Mouse (Mus musculus): Measurements from ENCODE around the gene Pip4k2c.
"Not testable (repeated sequence)": the region's sequence is repeated elsewhere in the genome, so short reads cannot be mapped to it uniquely, and the experiment has no call there.

The Pip4k2c gene

DNA sequence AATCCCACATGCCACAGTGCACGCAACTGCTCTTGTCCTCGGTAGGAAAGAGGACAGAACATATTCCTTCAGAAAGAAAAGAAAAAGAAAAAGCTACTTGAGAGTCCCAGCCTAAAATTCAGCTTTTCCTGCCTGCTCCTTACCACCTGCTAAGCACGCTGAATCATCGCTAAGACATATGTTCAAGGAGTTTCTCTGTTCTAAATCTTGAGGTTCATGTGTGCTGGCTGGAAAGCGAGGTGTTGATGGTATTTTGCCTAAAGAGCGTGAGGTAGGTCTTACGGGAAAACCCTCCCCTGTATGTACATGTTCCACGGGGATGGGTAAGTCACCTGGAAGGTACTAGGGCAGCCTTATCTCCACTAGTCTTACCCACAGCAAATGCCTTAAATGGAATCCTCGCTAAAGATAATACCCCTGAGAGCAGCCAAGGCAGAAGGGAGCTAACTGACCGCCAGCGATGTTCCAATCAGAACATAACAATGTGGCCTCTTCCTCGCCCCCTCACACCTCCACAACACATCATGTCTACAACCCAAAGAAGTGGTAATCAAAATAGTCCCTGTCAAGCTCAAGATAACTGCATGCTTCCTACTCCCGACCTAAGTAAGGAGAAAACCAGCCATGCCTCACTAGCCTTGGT is 1.3 kb downstream of the Pip4k2c start:
- no peak for DNase-seq (ENCODE audit: low read depth in 2 of 2, low spot score in 2 of 2)

DNA sequence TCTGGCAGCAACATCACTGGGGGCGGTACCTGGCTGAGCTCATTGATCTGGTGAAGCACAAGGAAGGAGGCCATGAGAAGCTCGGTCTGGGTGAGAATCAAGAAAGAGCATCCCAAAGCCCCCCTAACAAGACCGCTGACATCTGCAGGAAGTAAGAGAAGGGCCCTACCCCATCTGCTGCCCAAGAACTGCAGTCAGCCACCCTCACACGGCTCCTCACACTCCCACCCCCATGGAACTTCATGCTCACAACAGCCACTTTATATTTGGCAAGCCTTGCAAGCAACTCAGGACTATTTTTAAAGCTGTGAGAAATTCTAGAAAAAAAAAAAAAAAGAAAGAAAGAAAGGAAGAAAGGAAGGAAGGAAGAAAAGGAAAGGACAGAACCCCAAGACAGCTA is 2.5 kb downstream of the Pip4k2c start:
- no peak for DNase-seq (ENCODE audit: low read depth in 2 of 2, low spot score in 2 of 2)

DNA sequence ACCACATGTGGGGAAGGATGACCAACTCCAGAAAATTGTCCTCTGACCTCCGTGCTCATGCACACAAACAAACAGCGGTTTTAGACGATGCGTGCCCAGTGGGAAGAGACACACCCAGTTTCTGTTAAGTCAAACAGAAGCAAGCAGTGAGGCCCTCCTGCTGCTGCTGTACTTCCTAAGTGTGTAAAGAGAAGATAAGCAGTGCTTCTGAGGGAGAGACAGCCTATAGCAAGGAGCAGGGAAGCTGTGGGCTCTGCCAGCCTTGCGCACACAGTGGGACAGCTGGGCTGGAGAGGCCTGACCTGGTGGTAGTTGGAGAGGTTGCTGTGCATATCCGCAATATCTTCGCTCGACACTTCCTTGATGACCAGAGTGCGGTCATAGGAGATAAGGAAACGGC is 6.0 kb downstream of the Pip4k2c start:
- no peak for DNase-seq (ENCODE audit: low read depth in 2 of 2, low spot score in 2 of 2)

DNA sequence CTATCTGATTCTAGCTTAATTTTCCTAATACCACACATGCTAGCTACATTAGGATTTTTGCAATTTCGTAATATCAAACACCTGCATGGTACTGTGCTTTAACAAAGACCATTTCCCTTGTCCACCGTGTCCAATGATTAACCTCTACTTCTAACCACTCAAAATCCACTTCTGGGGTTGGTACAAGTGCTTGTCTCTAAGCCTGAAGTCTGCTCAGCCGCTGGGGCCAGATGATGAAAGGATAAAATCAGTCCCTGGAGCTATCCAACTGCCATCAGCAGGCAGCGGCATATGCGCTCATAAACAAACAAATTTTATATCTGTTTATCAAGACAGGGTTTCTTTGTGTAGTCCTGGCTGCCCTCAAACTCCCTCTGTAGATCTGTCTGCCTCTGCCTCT is 6.8 kb downstream of the Pip4k2c start:
- no peak for DNase-seq (ENCODE audit: low read depth in 2 of 2, low spot score in 2 of 2)

DNA sequence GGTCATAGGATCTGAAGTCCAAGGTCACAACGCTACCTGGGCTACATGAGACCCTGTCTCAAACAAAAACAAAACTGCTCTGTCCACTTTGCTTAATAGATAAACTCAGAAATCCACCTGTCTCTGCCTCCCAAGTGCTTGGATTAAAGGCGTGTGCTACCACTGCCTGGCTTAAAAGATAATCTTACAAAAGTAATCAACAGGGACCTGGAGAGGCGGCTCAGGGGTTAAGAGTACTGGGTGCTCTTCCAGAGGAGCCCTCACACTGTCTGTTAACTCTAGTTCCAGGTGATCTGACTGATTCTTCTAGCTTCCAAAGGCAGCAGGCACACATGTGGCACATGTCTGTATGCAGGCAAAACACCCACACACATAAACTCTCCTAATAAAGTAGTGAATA is 8.3 kb downstream of the Pip4k2c start:
- DNase-seq (ENCODE audit: low read depth in 2 of 2, low spot score in 2 of 2) = no peak

DNA sequence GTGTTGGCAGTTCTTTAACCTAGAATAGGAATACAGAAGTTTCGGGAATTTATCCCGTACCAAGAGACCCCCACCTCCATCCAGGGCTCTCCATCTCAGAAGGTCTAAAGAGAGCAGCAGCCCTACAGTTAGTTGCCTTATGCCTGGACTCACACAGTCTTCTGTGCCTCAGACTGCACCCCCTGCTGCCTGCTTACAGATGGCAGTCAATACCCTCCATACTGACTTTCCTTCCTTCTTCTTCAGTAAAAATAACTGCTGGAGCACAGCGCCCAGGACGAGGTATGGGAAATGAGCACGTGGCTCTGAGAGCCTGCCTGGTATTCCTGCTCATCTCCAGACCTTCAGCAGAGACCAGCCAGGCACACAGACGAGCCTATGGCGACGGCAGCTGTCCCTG is 11.1 kb downstream of the Pip4k2c start:
- no peak for DNase-seq (ENCODE audit: low read depth in 2 of 2, low spot score in 2 of 2)

DNA sequence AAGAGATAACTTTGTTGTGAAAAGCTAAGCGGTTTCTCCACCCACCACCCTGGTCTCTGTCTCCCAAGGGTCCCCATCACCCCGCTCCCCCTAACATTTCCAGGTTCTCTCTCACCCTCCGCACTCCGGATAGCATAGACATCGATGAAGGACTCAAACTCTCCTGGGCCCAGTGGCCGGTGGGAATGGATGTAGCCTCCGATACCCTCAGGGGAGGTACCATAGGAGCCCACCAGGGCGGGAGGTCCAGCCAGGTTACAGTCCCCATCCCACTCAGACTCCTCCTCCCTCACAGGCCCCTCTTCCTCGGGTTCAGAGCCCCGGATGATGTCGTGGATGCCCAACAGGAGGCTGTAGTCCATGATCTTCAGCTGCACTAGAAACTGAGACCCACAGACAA is 11.9 kb downstream of the Pip4k2c start:
- DNase-seq (ENCODE audit: low read depth in 2 of 2, low spot score in 2 of 2) = no peak

DNA sequence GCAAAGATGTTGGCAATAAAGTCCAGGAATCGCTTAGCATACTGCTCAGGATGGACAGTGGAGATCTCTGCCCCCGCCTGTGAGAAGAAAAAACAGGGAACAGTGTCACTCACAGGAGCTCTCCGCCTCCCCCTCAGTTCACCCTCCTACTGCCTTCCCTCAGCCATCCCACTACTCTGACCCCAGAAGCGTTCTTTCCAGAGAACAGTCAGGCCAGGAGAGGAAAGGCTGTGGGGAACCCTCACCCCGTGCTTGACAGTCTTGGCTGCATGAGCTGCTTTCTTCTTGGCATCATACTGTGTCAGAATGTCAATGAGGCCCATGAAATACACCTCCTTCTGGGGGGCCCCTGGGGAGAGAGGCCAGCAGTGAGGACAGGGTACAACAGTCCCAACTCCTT is 12.3 kb downstream of the Pip4k2c start:
- DNase-seq (ENCODE audit: low read depth in 2 of 2, low spot score in 2 of 2) = no peak

DNA sequence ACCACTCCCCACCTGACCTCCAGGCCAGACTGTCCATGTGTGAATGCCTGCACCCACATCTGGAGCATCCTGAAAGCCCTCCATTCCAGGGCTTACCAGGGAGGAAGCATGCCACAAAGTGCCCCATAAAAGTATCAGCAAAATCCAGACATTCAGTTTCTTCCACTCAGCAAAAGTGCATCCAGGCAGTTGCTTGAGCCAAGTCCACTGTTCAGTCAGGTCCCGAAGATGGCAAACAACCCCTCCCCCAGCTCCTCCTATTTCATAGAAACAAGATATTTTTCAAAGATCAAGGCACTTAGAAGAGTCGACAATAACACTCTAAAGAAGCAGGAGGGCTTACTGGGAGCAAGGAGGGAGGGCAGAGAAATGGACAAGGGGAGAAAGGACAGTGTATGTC is 12.9 kb downstream of the Pip4k2c start:
- no peak for DNase-seq (ENCODE audit: low read depth in 2 of 2, low spot score in 2 of 2)

DNA sequence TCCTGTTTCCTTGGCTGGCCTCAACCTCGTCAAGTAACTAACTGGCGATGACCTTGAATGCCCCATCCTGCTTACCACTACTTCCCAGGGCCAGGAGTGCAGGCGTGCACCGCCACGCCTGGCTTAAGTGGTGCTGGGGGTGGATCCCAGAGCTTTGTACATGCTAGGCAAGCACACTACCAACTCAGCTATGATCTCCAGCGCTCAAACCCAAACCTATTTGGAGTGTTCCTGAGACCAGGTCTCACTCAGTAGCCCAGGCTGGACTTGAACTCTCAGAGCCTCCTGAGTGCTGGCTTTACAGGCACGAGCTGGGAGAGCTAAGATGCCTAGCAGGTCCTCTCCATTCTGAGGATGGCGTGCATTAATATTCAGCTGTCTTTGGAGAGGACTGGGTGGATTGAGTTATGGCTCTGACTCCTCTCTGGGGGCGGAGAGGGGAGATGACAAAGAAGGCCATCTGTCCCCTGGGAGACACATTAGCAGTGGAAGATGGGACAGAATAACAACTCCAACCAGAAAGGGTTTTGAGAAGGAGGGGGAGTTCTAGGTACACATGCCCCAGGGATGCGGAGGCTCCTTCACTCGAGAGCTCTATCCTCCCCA is 13.8 kb downstream of the Pip4k2c start:
- no peak for DNase-seq (ENCODE audit: low read depth in 2 of 2, low spot score in 2 of 2)

DNA sequence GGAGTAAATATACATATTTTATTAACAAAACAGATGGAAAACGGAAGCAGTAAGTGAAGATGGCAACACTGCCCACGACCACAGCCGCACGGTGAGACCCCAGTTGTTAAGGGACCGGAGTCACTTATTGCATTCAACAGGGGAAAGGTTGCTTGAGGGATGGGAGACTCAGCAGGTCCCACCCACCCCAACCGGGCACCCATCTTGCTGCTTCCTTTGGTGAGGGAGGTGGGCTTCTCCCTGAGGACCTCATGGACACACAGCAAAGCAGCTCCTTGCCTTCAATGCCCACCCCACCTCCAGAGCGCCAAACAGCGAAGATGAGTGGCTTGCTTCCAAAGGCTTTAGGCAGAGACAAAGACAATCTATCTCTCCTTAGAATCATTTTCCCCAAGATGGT is 14.3 kb downstream of the Pip4k2c start:
- DNase-seq (ENCODE audit: low read depth in 2 of 2, low spot score in 2 of 2) = no peak

DNA sequence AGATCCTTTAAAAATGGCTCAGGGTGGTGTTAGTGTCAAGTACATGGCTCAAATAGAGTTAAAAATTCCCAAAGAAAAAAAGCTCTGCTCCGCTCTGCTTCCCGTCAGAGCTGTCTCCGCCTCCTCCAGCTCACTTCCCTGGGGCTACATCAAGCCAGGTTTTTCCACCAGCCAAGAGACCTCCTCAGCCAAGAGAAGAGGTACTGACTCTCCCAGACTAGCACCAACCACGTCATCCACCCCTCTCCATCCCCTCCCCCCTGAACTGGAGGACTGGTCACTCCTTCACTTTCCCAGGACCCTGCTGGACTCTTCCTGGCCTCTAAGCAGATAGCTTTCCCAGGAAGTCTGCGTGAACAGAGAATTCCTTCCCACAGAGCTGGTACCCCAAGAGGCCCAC is 15.0 kb downstream of the Pip4k2c start:
- no peak for DNase-seq (ENCODE audit: low read depth in 2 of 2, low spot score in 2 of 2)

DNA sequence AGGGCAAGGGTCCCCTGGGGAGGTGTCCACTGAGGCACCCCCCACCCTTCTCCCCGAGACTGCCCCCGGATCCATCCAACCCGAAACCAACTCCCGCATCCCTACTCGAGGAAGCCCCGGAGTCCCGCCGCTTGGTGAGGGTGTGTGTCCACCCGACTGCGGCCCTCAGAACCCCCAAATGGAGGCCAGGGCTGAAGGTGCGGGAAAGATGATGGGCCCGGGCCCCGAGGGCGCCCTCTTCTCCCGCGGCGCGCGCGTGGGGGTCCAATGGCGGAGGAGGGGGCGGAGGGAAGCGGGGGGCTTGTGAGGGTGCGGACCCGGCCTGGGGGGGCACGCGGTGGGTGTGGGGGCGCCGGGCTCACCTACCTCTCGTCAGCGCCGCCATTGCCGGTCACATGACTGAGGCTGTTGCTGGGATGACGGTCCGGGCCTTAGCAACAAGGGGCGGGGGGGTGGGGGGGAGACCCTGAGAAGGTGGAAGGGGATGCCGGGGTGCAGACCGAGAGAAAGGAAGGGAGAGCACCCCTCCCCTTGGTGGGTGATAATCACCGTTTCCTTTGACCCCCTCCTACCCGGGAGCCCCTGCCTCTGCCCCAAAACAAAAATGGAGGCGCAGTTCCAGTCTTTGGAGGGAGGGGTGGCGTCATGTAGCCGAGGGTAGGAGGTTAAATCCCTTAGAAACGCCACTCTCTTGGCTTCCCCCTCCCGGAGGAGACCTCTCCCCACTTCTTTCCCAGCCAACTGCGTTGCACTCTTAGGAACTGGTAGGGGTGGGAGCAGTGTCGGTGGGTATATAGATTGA is 15.9 kb downstream of the Pip4k2c start, which contains the start of gene Dtx3:
TSS of gene Dtx3 (minus strand) at position 401 of the 802 bp plus-strand sequence.
- no peak for DNase-seq (ENCODE audit: low read depth in 2 of 2, low spot score in 2 of 2)

DNA sequence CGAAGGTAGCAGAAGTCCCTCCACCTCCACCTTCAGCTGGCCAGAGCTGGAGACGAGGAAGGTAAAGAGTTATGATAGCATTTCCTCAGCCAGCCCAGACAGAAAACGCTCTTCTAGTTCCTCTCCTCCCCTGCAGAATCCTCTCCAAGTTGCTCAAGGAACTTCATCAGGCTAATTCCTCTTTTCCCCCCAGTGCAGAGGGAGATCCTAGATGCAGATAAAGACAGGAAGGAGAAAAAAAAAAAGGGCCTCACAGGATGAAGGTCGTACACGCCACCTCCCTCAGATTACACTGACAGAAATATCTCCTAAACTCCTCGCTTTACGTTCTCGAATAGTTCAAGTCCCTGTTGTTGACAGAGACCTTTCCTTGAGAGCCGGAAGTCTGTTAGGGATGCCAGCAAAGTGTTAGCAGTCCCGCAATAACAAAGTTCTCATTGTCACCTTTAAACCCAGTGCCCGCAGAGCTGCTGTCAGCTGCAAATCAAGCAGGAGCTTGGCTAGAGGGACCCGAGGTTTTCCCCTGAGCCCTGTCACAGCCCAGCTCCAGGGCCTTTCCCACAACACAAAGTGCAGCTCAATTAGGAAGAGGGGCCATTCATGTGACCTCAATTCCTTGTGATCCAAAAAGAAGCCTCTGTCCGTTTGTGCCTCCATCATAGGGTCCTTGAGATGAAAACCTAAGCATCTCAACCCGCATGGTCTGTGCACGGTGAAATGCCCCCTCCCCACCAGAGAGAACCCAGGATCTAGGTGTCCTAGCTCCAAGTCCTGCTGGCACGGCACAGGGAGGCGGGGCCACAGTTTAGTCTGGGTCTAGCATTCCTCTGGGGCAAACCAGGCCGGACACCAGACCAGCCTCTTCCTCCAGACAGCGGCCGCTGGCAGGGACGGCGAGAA is 16.7 kb downstream of the Pip4k2c start:
- peak in 1 of 2 experiments; percentile 24 for DNase-seq (ENCODE audit: low read depth in 2 of 2, low spot score in 2 of 2)

DNA sequence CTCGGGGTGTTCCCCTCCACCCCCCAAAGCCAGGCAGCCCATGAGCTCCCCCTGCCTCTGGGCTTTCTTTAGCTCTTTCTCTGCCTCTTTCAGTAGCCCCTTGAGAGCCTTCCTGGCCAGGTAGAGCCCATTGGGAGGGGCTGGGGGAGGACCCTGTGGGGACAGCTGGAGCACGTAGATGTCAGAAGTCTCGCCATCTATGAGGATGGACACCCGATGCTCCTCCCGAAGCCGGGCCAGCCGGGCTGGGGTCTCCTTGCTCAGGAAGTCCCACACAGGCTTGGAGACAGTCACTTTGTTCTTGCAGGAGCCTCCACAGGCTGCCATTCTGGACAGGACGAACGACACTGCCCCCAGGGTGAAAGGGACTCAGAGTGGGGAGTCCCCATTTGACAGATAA is 18.4 kb downstream of the Pip4k2c start:
- no peak for DNase-seq (ENCODE audit: low read depth in 2 of 2, low spot score in 2 of 2)

DNA sequence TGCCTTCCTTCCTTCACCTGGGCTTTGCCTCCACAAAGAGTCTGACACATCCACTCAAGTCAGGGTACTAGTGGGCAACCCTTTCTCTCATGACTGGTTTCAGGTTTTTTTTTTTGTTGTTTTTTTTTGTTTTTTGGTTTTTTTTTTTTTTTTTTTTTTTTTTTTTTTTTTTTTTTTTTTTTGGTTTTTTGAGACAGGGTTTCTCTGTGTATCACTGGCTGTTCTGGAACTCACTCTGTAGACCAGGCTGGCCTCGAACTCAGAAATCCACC is 19.4 kb downstream of the Pip4k2c start:
- DNase-seq (ENCODE audit: low read depth in 2 of 2, low spot score in 2 of 2) = not testable (repeated sequence)

DNA sequence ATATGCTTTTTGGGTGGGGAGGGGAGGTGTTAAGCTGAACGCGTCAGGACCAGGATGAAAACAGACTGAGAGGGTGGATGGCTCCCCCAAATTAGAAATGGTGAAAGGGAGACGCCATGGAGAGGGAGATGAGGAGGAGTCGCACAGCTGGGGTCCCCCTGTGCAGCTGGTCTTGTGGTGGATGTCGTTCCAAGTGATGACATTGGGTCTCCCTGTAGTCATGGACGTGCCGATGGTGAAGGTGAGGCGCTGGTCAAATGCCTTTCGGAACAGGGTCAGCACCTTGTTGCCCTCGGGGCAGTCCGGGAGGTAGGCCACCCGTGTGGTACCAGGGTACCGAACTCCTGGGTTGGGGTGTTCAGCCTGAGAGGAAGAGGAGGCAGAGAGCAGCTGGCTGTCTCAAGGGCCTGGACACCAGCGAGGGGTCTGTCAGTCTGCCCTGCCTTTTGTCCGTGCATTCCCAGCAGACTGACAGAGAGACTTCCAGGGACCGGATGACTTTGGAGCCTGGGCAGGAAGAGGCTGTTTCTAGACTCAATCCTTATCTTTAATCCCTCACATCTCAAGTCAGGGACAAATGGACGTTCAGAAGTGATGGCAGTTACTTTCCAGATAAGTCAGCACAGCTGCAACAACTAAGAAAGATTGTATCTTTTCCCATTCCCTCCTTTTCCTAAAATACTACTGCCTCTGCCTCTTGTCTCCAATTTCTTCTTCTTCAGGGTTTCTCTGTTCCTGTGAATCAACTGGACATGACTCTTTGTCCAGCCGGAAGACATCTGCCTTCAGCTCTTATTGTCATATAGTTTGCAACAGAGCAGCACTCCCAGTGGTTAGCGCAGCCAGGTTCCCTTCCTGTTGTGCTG is 20.0 kb downstream of the Pip4k2c start:
- no peak for DNase-seq (ENCODE audit: low read depth in 2 of 2, low spot score in 2 of 2)

DNA sequence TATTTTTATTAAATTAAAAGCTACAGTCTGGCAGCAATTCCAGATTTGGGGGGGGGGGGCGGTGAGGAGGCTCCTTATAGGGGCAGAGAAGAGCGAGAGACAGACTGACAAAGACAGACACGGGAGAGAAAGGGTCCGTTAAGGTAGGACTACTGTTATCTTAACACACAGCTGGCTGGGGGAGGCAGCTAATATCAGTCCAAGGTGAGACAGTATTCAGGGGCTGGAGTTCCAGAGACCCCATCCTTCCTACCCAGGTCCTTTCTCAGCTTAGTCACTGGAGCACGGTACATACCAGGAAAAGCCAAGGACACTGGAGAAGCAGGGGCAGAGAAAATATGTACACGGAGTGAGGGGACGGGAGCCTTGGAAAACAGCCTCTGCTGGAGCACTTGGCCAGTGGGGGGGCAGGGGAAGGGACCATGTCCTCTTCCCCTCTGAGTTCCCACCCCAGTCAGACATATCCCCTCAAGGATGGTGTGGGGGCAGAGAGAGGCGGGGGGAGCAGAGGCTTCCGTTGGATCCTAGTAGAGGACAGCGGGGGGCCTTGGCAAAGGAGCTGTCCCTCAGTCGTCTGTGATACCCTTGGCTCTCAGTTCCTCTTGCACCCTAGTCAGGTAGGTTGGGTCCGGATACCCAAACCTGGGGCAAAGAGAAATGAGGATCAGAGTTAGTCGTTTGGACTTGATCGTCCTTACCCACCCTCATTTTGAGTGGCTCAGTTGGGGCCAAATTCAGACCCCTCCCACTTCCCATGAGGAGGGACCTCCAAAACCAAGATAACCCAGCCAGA is 20.8 kb downstream of the Pip4k2c start:
- no peak for DNase-seq (ENCODE audit: low read depth in 2 of 2, low spot score in 2 of 2)

DNA sequence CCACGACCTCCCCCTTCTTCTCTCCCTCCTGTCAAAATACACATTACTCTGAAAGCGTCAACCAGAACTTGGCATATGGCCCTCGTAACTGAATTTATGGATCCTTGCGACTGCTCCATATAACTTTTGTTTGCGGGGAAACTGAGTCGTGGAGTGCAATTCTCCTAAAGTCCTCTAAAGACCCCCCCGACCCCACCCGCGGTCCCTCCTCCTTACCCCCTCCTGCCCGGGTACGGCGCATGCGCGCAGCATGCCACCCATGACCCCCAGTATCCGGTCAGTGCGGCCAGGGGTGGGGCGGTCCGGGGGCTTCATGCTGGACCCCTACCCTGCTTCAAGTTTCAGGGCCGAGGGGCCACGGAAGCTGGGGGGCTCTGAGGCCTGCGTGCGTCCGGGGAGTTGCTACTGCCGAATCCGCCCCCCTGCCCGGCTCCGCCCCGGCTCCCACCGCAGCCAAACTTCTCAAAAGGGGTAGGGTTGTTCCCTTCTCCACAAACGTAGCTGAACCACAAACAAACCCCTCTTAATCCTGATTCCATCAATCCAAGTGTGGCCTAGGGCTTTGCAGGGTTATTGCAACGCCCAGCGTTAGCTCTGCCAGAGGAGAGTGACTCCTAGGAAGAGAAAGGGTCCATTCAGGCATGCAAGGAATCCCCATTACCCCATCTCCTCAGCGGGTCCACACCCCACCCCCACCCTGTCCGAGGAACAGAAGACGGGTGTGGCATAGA is 21.6 kb downstream of the Pip4k2c start, which contains the start of gene Arhgef25:
TSS of gene Arhgef25 (minus strand) at position 433 of the 731 bp plus-strand sequence.
- DNase-seq (ENCODE audit: low read depth in 2 of 2, low spot score in 2 of 2) = no peak

Measured in CD8-positive naive resting alpha-beta T cell, adult 2 months (primary cell).